Comparison of ENCODE assay signal across 8 mouse cellular contexts in genomic region chr2:26091771-26092393, GRCm38 (mm10). TPM values are rescaled to one million over a fixed set of nuclear protein-coding genes. Genes with fewer than 3 reads are reported as not detected.
DNase-seq lines count a peak whose midpoint lies in the region; ATAC-seq lines count a peak whose summit lies in the region.

No protein-coding gene starts in this region.

- peaks cover 51% of the 10 kb centered on the region for H3K27me3 ChIP-seq in embryonic facial prominence, embryonic 10.5 days (replicated peaks; ENCODE audit: low read depth, poor library complexity, severe bottlenecking)
- no peaks in the 10 kb centered on the region for H3K27me3 ChIP-seq in stomach, embryonic 14.5 days (ENCODE audit: control insufficient read depth, insufficient read depth, low read length)

- H3K4me3 ChIP-seq in embryonic facial prominence, embryonic 10.5 days = peak overlapping the region; percentile 72
- peak overlapping the region; percentile 47 for H3K4me3 ChIP-seq in stomach, embryonic 14.5 days (ENCODE audit: low read depth, low read length)

- H3K27ac ChIP-seq in embryonic facial prominence, embryonic 10.5 days (replicated peaks) = peak overlapping the region; percentile 87
- H3K27ac ChIP-seq in stomach, embryonic 14.5 days (ENCODE audit: low read length) = peak overlapping the region; percentile 16; the same call in 1 of the 2 replicates

- peak; percentile 59 for DNase-seq in urinary bladder, postnatal 14 days (ENCODE audit: low spot score)
- no peak for DNase-seq in urinary bladder, adult 2 months (ENCODE audit: low spot score)
- peak; percentile 66 for DNase-seq in embryonic facial prominence, embryonic 10.5 days (ENCODE audit: low spot score)
- peak; percentile 18 to 40 for DNase-seq in heart, postnatal 10 days
- peak; percentile 74 to 79 for DNase-seq in layer of hippocampus, postnatal 36 days
- peak; percentile 14 for DNase-seq in lung, postnatal 14 days
- no peak for DNase-seq in thymus, postnatal 36 days

- ATAC-seq in stomach, embryonic 14.5 days (ENCODE audit: insufficient number of reproducible peaks, insufficient read depth, low FRiP score, low read depth) = peak; percentile 46; the same call in 1 of the 2 replicates

- peak overlapping the region; percentile 52 for H3K9ac ChIP-seq in stomach, embryonic 14.5 days (replicated peaks; ENCODE audit: low read depth, low read length)

- H3K4me1 ChIP-seq in embryonic facial prominence, embryonic 10.5 days = peaks cover 25% of the 10 kb centered on the region
- peaks cover 15% of the 10 kb centered on the region for H3K4me1 ChIP-seq in stomach, embryonic 14.5 days (ENCODE audit: control insufficient read depth, insufficient read depth, low read length)

- intact Hi-C loops in heart, postnatal 10 days (cut with DNase I) = loop anchor here (1.0 kb wide), 1 partner anchor 25 kb away; no protein-coding TSS in a partner anchor

- no peaks in the 10 kb centered on the region for H3K9me3 ChIP-seq in embryonic facial prominence, embryonic 10.5 days
- no peaks in the 10 kb centered on the region for H3K9me3 ChIP-seq in stomach, embryonic 14.5 days (ENCODE audit: control insufficient read depth, low read depth, low read length)

- WGBS in embryonic facial prominence, embryonic 10.5 days = 1% methylated on average over 24 of the region's 24 CpGs
- under 1% methylated on average over 24 of the region's 24 CpGs for WGBS in stomach, embryonic 14.5 days

- peak overlapping the region; percentile 90 for H3K4me2 ChIP-seq in stomach, embryonic 14.5 days (replicated peaks; ENCODE audit: low read depth, low read length)

- H3K36me3 ChIP-seq in embryonic facial prominence, embryonic 10.5 days (replicated peaks) = no peaks in the 10 kb centered on the region
- H3K36me3 ChIP-seq in stomach, embryonic 14.5 days (ENCODE audit: control insufficient read depth, insufficient read depth, low read length) = no peaks in the 10 kb centered on the region; the same call in 1 of the 2 replicates

RNA-seq across cellular contexts. Expression of gene Nacc2, which starts 31.1 kb away (rescaled TPM):
- 43.2 and 60.5 TPM in 2 replicates for polyA plus RNA-seq in urinary bladder, adult 2 months (2012; rRNA removed)
- polyA plus RNA-seq in embryonic facial prominence, embryonic 10.5 days (2016; fragmentation: Nextera tagmentation; extraction: Ambion mirVana) = 5.7 and 5.9 TPM in 2 replicates
- total RNA-seq in heart, postnatal 10 days (2021) = 10 to 100 TPM; 12.2 to 15.9 TPM
- 10 to 100 TPM; 60.6 to 66.8 TPM for total RNA-seq in layer of hippocampus, postnatal 36 days (2021)
- 10.4 and 12.0 TPM in 2 replicates for polyA plus RNA-seq in stomach, embryonic 14.5 days (2014; fragmentation: Nextera tagmentation; extraction: Ambion mirVana)

Comparison
In these comparisons a context has a peak if more than half of its experiments do, and no peak if none do; other contexts are left out.
1. DNase-seq: peak in urinary bladder, postnatal 14 days (single experiment), embryonic facial prominence, embryonic 10.5 days (single experiment), heart, postnatal 10 days (2 of 2), layer of hippocampus, postnatal 36 days (2 of 2) and lung, postnatal 14 days (single experiment); none in urinary bladder, adult 2 months (single experiment) and thymus, postnatal 36 days (0 of 2).